Mouse (Mus musculus) ovary, adult 2 months (tissue): ENCODE results near the gene Cdkn2d. TPM values are rescaled to one million over a fixed set of nuclear protein-coding genes. Genes with fewer than 3 reads are reported as not detected.

Experiments
- polyA plus RNA-seq: library from polyadenylated mRNA; depleted of rRNA; stranded (reverse); fragments of >200 nt; gene quantifications from 2 replicates; pipeline ENCODE4 v1.2.3, GENCODE M21; 2012; rRNA removed

Gene Cdkn2d
- 31.1 and 31.9 TPM in 2 replicates for polyA plus RNA-seq

GRCm38 (mm10) chr9:21291022-21291787, at the start of gene Cdkn2d:
TSS of gene Cdkn2d (minus strand) at chr9:21291407.

GRCm38 (mm10) chr9:21320619-21321512, 29.7 kb upstream of the Cdkn2d start, which contains the start of gene Slc44a2:
TSS of gene Slc44a2 (plus strand) at chr9:21320698.

GRCm38 (mm10) chr9:21312134-21312533, 20.9 kb upstream of the Cdkn2d start, which contains the start of gene Ap1m2:
TSS of gene Ap1m2 (minus strand) at chr9:21312337.

GRCm38 (mm10) chr9:21287571-21288402, 3.4 kb downstream of the Cdkn2d start, which contains the start of gene Kri1:
TSS of gene Kri1 (minus strand) at chr9:21287969.

GRCm38 (mm10) chr9:21265000-21265561, 26.1 kb downstream of the Cdkn2d start, which contains the start of gene Atg4d:
TSS of gene Atg4d (plus strand) at chr9:21265293.

DNA sequence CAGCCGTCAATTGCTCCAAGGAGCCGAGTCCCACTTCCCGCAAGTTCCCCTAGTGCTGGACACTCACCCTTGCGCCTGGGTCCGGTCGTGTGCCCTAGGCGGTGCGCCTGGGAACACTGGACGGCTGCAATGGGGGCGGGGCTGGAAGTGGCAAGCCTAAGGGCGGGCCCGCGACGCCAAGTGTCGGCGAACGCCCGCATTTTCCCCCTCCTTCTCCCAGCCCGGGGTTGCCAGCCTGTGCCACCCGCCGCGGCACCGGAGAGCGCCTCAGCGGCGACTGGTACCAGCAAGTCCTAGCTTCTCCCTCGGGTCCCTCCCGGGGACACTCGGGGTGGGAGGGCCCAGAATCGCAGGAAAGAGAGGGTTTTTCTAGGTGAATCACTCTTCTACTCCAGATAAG, 42.9 kb downstream of the Cdkn2d start, which contains the start of gene S1pr5:
Gene S1pr5, minus strand, starts transcription at position 118 of the 400 bp plus-strand sequence.

GRCm38 (mm10) chr9:21238733-21239464, 52.3 kb downstream of the Cdkn2d start, which contains the start of gene Keap1:
TSS of gene Keap1 (minus strand) at chr9:21239361.

Other genes starting within 250 kb of the Cdkn2d start
- 0.63 and 1.4 TPM in 2 replicates for gene Zglp1, start 224.3 kb downstream of the Cdkn2d start, polyA plus RNA-seq
- 0.29 and 0.60 TPM in 2 replicates for gene Gm49373, start 218.3 kb downstream of the Cdkn2d start, polyA plus RNA-seq
- 118 and 142 TPM in 2 replicates for gene Fdx1l, start 217.8 kb downstream of the Cdkn2d start, polyA plus RNA-seq
- gene Gm38431, start 199.4 kb downstream of the Cdkn2d start, polyA plus RNA-seq = 35.3 and 58.9 TPM in 2 replicates
- 68.0 and 94.1 TPM in 2 replicates for gene Raver1, start 199.4 kb downstream of the Cdkn2d start, polyA plus RNA-seq
- gene Tyk2, start 160.2 kb downstream of the Cdkn2d start, polyA plus RNA-seq = 31.5 and 34.2 TPM in 2 replicates
- 51.8 and 56.6 TPM in 2 replicates for gene Cdc37, start 141.4 kb downstream of the Cdkn2d start, polyA plus RNA-seq
- 9.7 and 9.9 TPM in 2 replicates for gene Pde4a, start 125.7 kb downstream of the Cdkn2d start, polyA plus RNA-seq
- gene Keap1, start 52.0 kb downstream of the Cdkn2d start, polyA plus RNA-seq = 164 and 181 TPM in 2 replicates
- 0.33 and 0.72 TPM in 2 replicates for gene S1pr5, start 43.0 kb downstream of the Cdkn2d start, polyA plus RNA-seq
- 41.5 and 48.3 TPM in 2 replicates for gene Atg4d, start 26.1 kb downstream of the Cdkn2d start, polyA plus RNA-seq
- gene Kri1, start 3.4 kb downstream of the Cdkn2d start, polyA plus RNA-seq = 21.9 and 22.0 TPM in 2 replicates
- gene Ap1m2, start 20.9 kb upstream of the Cdkn2d start, polyA plus RNA-seq = 17.1 and 18.8 TPM in 2 replicates
- gene Slc44a2, start 29.3 kb upstream of the Cdkn2d start, polyA plus RNA-seq = 71.0 and 88.8 TPM in 2 replicates
- 97.9 and 135 TPM in 2 replicates for gene Ilf3, start 76.5 kb upstream of the Cdkn2d start, polyA plus RNA-seq
- 70.2 and 79.6 TPM in 2 replicates for gene Qtrt1, start 120.4 kb upstream of the Cdkn2d start, polyA plus RNA-seq
- gene Dnm2, start 133.5 kb upstream of the Cdkn2d start, polyA plus RNA-seq = 123 and 138 TPM in 2 replicates
- 86.0 and 101 TPM in 2 replicates for gene Tmed1, start 218.8 kb upstream of the Cdkn2d start, polyA plus RNA-seq
- gene AB124611, start 234.8 kb upstream of the Cdkn2d start, polyA plus RNA-seq = 3.6 and 4.4 TPM in 2 replicates